Mouse (Mus musculus) hindbrain, embryonic 16.5 days (tissue): ENCODE measurements around the gene Kalrn. TPM values are rescaled to one million over a fixed set of nuclear protein-coding genes. Genes with fewer than 3 reads are reported as not detected.

Experiments used
- ATAC-seq: fragments of 200-750 bp; cut with Nextera tagmentation; 2 replicates; pipeline ENCODE4 v1.8.0; 2017; ENCODE audit warnings: moderate TSS enrichment, moderate library complexity
- H3K27ac ChIP-seq: fragments of 300-500 bp; sonication (generic); 2 replicates; pipeline ENCODE4 v1.5.1; 2014; ENCODE audit warnings: low read depth, mild to moderate bottlenecking, control low read depth, low read length, moderate library complexity
- H3K27me3 ChIP-seq: fragments of 300-500 bp; sonication (generic); replicated peaks from 2 replicates; pipeline ENCODE4 v1.6.1; 2014; ENCODE audit warnings: low read length; ENCODE audit not compliant: control insufficient read depth, insufficient read depth
- H3K36me3 ChIP-seq: fragments of 300-500 bp; sonication (generic); 2 replicates; pipeline ENCODE4 v1.6.1; 2014; ENCODE audit warnings: mild to moderate bottlenecking, low read length, moderate library complexity, mixed read lengths; ENCODE audit not compliant: control insufficient read depth, insufficient read depth
- H3K4me1 ChIP-seq: fragments of 300-500 bp; sonication (generic); 2 replicates; pipeline ENCODE4 v1.6.1; 2014; ENCODE audit warnings: low read depth, low read length; ENCODE audit not compliant: control insufficient read depth, insufficient read depth
- H3K4me2 ChIP-seq: fragments of 300-500 bp; sonication (generic); 2 replicates; pipeline ENCODE4 v1.6.1; 2014; ENCODE audit warnings: mild to moderate bottlenecking, low read length, control low read depth, moderate library complexity
- H3K4me3 ChIP-seq: fragments of 300-500 bp; sonication (generic); 2 replicates; pipeline ENCODE4 v1.5.1; 2014; ENCODE audit warnings: mild to moderate bottlenecking, low read length, control low read depth, moderate library complexity
- H3K9ac ChIP-seq: fragments of 300-500 bp; sonication (generic); 2 replicates; pipeline ENCODE4 v1.6.1; 2014; ENCODE audit warnings: low read depth, mild to moderate bottlenecking, control low read depth, low read length, moderate library complexity
- H3K9me3 ChIP-seq: fragments of 300-500 bp; sonication (generic); 2 replicates; pipeline ENCODE4 v1.6.1; 2014; ENCODE audit warnings: mild to moderate bottlenecking, low read length, moderate library complexity; ENCODE audit not compliant: control insufficient read depth
- WGBS: fragments of 180-500 bp; shearing (Covaris S2); extraction: QIAGEN DNeasy Blood & Tissue Kit; methylation state at CpG from one replicate; pipeline ENCODE4 v1.1.7; 2014; 5-methylcytosine and 5-hydroxymethylcytosine counted together
- polyA plus RNA-seq: library from polyadenylated mRNA; unstranded; fragments of >200 nt; fragmentation: Nextera tagmentation; extraction: Ambion mirVana; gene quantifications from 2 replicates; pipeline ENCODE4 v1.2.1, GENCODE M21; 2015

Gene Kalrn
- polyA plus RNA-seq, 1 experiment from 2014 or later = 20.9 TPM

DNA sequence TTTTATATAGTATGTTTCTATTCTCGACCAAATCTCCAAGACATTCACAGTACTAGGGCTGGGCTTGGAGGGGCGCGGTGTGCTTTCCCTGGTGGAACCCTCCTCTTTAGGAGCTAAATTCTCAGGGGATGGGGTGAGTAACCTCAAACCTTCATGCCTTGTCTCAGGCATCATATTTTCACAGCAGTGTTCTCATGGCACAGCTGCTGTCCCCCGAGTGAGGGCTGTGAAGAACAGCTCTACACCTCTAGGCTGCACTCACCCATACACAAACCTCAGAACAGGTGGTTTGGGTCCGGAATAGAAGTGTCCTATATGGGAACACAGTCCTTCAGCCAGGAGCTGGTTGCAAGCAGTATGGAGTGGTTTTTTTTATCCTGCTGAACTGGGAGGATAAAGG, 245.4 kb downstream of the Kalrn start:
- peaks cover 14% of the 10 kb centered on the region for H3K4me1 ChIP-seq
- H3K27ac ChIP-seq = no peak overlapping the region
- ATAC-seq = no peak
- no peak overlapping the region for H3K9ac ChIP-seq
- H3K27me3 ChIP-seq = no peaks in the 10 kb centered on the region
- H3K9me3 ChIP-seq = no peaks in the 10 kb centered on the region
- WGBS = 87% methylated on average over 5 of the region's 5 CpGs
- no peaks in the 10 kb centered on the region for H3K36me3 ChIP-seq
- no peak overlapping the region for H3K4me2 ChIP-seq
- no peak overlapping the region for H3K4me3 ChIP-seq

DNA sequence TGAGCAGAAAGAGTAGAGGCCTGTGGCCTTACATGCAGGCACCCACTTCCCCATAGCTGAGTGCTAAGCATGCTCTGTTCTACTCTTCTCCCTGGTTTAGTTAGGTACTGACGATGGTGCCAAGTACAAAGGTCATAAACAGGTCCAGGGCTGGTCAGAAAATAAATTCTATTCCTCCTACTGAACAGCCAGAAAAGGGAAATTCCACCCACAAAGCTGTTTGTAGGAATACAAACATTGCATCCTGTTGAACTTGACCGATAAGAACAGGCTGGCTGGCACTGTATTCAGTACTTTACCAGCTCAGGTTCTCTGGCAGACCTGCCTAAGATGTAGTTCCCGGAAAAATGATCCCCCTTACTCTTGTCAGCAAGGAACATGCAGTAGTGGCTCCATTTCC, 247.5 kb downstream of the Kalrn start:
- 90% methylated on average over 3 of the region's 3 CpGs for WGBS
- ATAC-seq = no peak
- no peaks in the 10 kb centered on the region for H3K27me3 ChIP-seq

DNA sequence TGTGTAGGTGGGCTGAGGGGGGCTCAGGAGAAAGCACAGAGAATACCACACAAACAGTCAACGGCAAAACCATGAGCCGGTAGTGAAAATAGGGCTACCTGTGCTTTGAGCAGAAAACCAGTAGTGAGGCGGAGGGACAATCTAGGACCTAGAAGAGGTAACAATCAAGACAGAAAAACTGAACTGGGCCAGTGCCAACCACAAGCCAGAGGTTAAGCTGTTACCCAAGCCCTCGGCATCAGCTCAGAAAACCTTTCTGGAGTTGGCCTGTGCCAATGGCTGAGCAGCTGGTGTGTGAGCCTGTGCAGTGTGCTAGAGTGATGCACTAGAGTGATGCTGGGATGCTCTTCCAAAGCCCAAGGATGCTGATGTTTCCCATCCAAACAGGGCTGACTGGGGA, 248.2 kb downstream of the Kalrn start:
- Histone ChIP-seq H3K27me3 (no peaks in the 10 kb centered on the region), H3K36me3 (no peaks in the 10 kb centered on the region), H3K9me3 (no peaks in the 10 kb centered on the region), H3K9ac (no peak overlapping the region), H3K27ac (no peak overlapping the region), H3K4me3 (no peak overlapping the region), H3K4me1 (peaks cover 13% of the 10 kb centered on the region), H3K4me2 (no peak overlapping the region)
- WGBS = 94% methylated on average over 4 of the region's 4 CpGs
- no peak for ATAC-seq

More for the DNA sequence above, 247.5 kb downstream of the Kalrn start:
- H3K4me2 ChIP-seq = no peak overlapping the region
- peaks cover 18% of the 10 kb centered on the region for H3K4me1 ChIP-seq
- H3K9ac ChIP-seq = no peak overlapping the region
- no peak overlapping the region for H3K27ac ChIP-seq
- H3K36me3 ChIP-seq = no peaks in the 10 kb centered on the region
- no peaks in the 10 kb centered on the region for H3K9me3 ChIP-seq
- no peak overlapping the region for H3K4me3 ChIP-seq

DNA sequence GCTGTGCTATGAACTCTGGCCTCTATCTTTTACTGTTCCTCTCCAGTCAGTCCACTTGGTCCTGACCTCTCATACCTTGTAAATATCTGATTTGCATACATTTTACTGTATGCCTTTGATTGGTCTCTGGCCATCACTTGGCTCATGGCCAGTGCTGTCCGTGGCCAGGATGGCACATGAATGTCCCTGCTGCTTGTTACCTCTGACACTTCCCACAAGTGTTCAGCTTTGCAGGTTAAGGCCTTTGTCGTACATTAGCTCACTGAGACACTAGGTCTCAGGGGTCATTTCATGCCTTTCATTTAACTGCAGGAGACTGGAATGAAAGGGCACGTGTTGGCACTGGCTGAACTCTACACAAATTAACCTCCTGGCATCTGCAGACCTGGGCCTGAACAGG, 248.6 kb downstream of the Kalrn start:
- no peaks in the 10 kb centered on the region for H3K27me3 ChIP-seq
- H3K4me2 ChIP-seq = no peak overlapping the region
- WGBS = 50% methylated on average over 3 of the region's 3 CpGs
- no peaks in the 10 kb centered on the region for H3K9me3 ChIP-seq
- H3K4me3 ChIP-seq = no peak overlapping the region
- H3K36me3 ChIP-seq = no peaks in the 10 kb centered on the region
- no peak overlapping the region for H3K9ac ChIP-seq
- ATAC-seq = no peak
- peaks cover 9% of the 10 kb centered on the region for H3K4me1 ChIP-seq
- no peak overlapping the region for H3K27ac ChIP-seq

DNA sequence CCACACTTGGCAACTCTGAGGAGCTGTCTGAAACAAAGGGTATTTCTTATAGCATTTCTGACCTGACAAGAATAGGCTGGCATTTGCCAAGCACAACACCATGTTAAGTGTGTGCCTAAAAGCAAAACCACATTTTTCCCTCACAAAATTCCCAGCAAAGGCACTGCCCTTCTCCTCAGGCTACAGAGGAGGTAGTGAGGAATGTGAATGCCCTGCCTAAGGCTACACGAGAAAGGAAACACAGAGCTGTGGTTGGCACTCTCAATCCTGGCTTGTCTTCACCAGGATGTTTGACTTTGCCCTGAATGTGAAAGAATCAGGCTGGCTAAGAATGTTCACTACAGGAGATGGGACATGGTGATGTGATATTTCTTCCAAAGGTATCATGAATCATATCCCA, 249.8 kb downstream of the Kalrn start:
- H3K27ac ChIP-seq = no peak overlapping the region
- no peaks in the 10 kb centered on the region for H3K36me3 ChIP-seq
- H3K27me3 ChIP-seq = no peaks in the 10 kb centered on the region
- WGBS = 72% methylated on average over 1 of the region's 1 CpGs
- H3K9ac ChIP-seq = no peak overlapping the region
- H3K9me3 ChIP-seq = no peaks in the 10 kb centered on the region
- ATAC-seq = no peak
- H3K4me1 ChIP-seq = peaks cover 4% of the 10 kb centered on the region; the same call in 1 of the 2 replicates
- no peak overlapping the region for H3K4me3 ChIP-seq
- H3K4me2 ChIP-seq = no peak overlapping the region

DNA sequence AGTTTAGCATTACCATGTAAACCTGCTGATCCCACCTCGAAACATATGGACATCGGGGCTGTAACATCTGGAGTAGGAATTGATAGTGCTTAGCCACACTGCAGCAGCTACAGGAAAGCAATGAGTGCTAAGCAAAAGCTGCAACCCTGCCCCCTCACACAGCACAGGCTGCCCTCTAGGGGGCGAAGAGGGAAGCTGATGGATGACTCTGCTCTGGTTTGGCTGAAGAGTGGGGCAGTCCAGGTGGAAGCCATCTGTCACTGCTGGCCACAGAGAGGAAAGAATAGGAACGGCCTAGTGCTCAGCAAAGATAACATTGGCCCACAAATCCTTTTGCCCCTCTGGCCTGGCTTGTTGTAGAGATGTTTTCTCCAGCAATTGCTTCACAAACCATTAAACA, 250.8 kb downstream of the Kalrn start:
- peak; percentile 89 for ATAC-seq
- no peak overlapping the region for H3K27ac ChIP-seq
- no peaks in the 10 kb centered on the region for H3K9me3 ChIP-seq
- 28% methylated on average over 4 of the region's 4 CpGs for WGBS
- no peak overlapping the region for H3K4me2 ChIP-seq
- H3K27me3 ChIP-seq = no peaks in the 10 kb centered on the region
- peaks cover 4% of the 10 kb centered on the region; the same call in 1 of the 2 replicates for H3K4me1 ChIP-seq
- no peak overlapping the region for H3K9ac ChIP-seq
- no peak overlapping the region for H3K4me3 ChIP-seq
- no peaks in the 10 kb centered on the region for H3K36me3 ChIP-seq

DNA sequence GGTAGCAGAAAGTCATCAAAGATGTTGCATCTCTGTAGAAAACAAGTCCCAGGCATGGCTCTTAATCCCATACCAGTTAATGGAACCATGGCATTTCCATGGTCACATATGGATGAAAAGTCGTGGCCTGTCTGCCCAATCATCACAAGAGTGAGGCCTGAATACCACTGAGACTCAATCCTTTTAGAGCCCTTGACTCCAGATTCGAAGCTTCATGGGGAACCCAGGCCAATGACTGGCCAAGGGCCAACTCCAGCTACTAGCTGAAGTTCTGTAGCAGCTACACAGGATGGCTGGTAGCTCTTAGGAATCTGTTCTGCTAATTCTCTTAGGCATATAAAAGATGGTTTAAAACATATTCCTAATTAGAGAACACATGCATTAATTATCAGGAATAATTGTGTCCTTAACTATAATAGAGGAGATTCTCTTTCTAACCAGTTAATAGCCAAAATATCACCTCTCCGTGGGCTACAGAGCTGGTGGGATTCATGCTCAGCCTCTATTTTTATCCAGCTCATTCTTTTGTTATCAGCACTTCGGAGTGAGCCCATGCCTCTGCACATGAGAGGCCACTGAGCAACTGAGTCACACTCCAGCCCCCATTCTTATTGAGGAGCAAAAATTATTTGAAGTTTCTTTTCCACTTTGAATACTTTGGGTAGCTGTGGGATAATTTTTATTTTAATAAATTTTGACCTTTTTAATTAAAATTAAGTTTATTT, 252.1 kb downstream of the Kalrn start:
- H3K4me1 ChIP-seq = peaks cover 11% of the 10 kb centered on the region
- 72% methylated on average over 4 of the region's 4 CpGs for WGBS

DNA sequence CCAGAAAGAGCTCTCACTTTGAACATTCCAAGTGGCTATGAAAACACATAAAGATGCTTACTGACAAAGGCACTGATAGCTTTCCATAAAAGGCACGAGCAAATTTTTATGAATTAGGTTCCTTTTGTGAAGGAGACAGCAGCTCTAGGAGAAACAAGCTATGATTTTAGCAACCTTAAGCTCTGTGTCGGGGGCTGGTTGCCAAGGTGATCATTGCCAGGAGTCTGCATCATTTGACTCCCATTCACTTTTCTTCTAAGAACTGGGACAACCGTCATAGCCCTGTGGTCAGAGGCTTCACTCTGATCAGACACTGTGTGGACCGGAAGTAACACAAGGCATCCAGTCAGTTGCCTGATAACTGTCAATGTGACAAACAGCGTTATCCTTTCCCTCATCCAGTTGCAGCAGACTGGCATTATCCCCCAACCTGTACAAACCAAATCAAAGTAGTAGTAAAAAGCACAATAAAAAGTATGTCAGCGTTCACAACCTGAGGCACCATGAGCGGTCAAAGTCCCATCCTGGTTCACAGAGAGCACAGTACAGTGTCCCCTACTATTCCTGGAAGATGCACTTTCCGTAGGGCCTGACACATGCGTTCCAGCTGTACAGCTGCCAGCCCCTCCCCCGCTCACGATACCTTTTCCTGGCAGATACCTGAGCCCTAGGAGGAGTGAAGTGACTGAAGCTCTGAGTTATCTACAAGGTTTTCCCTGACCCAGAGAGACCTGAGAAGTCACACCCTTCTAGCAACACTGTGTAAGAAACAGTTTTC, 253.1 kb downstream of the Kalrn start:
- no peak for ATAC-seq

More for the DNA sequence above, 252.1 kb downstream of the Kalrn start:
- Histone ChIP-seq H3K27ac (no peak overlapping the region), H3K27me3 (no peaks in the 10 kb centered on the region), H3K9me3 (no peaks in the 10 kb centered on the region), H3K9ac (no peak overlapping the region), H3K4me2 (no peak overlapping the region), H3K36me3 (no peaks in the 10 kb centered on the region), H3K4me3 (no peak overlapping the region)
- no peak for ATAC-seq

DNA sequence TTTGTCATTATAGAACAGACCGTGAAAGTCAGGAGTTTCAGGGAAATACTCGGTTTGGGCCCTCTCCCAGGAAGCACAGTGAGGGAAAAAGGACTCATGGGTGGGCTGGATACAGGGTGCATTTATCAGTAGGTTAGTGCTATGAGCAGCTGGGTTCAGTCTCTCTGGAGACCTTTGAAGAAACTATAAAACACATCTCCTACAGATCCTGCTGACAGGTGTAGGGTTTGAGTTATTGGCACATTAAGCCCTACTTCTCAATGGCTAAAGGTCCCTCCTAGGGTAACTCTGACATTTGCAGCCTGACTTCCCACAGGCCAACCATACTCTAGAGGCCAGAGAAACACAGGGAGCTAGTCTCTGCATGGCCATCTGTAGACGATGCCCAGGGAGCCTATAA, 256.2 kb downstream of the Kalrn start:
- H3K27ac ChIP-seq = no peak overlapping the region
- H3K4me1 ChIP-seq = peaks cover 8% of the 10 kb centered on the region
- no peak for ATAC-seq
- H3K4me2 ChIP-seq = no peak overlapping the region
- H3K9me3 ChIP-seq = no peaks in the 10 kb centered on the region
- no peak overlapping the region for H3K4me3 ChIP-seq
- H3K27me3 ChIP-seq = no peaks in the 10 kb centered on the region
- no peak overlapping the region for H3K9ac ChIP-seq
- 32% methylated on average over 3 of the region's 3 CpGs for WGBS
- no peaks in the 10 kb centered on the region for H3K36me3 ChIP-seq

More for the DNA sequence above, 253.1 kb downstream of the Kalrn start:
- Histone ChIP-seq H3K4me3 (no peak overlapping the region), H3K4me1 (peaks cover 12% of the 10 kb centered on the region), H3K4me2 (no peak overlapping the region), H3K9ac (no peak overlapping the region), H3K36me3 (no peaks in the 10 kb centered on the region), H3K27ac (no peak overlapping the region), H3K27me3 (no peaks in the 10 kb centered on the region), H3K9me3 (no peaks in the 10 kb centered on the region)
- WGBS = 69% methylated on average over 11 of the region's 11 CpGs
